Mouse (Mus musculus) right cerebral cortex, postnatal 25 days (tissue): ENCODE measurements around the gene Il1rap.

ENCODE experiments used
- DNase-seq: peaks from one replicate; pipeline ENCODE4 v3.0.0; 2022

Gene Il1rap

GRCm38 (mm10) chr16:26612499-26613220 is 31.2 kb downstream of the Il1rap start:
- DNase-seq, result no peak

DNA sequence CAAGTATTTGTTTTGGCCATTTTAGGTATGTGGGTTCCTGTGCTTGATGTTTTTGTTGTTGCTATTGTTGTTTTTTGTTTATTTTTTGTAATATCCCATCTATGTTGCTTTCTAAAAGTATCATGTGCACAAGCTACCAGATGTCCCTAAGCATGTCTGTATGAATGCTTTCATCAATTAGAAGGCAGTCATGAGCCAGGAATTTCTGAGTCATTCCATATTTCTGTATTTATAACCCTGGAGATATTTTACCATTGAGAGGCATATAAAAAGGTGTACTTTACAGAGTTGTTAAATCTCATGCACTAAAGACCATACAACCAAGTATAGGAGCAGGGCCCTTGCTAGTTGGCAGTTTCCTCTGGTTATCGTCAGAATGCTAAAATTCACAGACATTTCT is 41.6 kb downstream of the Il1rap start:
- no peak for DNase-seq

GRCm38 (mm10) chr16:26626065-26626464 is 44.6 kb downstream of the Il1rap start:
- DNase-seq, result no peak

DNA sequence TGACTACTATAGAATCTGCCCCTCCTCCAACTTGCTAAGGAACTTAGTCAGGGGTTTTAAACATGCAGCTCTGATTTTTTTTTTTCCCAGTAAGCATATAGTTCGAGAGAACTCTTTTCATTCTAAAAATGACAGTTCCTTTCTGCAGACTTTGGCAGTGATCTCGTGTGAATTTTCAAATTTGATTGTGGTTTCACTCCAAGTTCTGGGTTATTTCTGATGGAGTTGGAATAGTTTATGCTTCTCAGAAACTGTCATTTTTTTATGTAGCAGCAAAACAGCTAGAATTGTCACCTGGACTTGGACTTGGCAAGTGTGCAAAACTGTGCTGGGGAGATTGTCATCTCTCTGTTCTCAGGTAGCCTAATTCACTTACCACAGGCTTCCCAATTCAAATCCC is 53.3 kb downstream of the Il1rap start:
- no peak for DNase-seq

DNA sequence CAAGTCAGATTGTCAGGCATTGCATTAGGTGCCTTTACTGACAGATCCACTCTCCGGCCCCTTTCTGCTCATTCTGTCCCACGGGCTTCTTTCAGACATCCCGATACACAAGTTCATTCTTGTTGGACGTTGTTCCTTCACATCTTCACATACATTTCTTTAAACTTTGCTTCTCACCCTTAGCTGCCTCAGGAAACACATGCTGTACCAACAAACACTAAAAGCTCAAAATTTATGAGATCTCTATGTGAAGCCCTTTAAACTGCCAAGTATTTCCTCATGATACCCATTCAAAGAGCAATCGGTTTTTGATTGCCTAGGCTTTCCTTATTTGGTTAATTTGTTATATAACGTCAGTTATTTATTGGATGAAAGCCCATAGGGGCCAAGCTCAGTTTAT is 61.6 kb downstream of the Il1rap start:
- DNase-seq, result no peak

DNA sequence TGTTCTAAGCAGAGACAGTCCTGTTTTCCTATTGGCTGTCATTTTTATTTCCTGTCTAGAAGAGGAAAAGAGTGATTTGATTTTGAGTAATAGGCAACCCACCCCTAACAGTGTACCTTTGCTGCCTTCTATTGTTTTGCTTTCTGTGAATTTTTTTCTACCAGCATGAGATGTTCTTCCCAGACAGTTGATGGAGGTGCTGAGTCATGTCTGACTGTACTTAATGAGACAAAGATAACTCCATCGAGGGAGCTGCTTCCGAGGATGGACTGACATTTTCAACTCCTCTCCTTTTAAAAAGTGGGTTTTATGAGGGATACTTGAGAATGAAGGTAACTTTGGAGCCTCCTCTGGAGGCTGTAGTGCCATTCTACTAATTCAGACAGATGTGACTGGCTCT is 64.6 kb downstream of the Il1rap start:
- no peak for DNase-seq

GRCm38 (mm10) chr16:26647036-26647435 is 65.5 kb downstream of the Il1rap start:
- no peak for DNase-seq

- DNase-seq, result peak; percentile 7
These were observed 81.4 kb downstream of the Il1rap start for GRCm38 (mm10) chr16:26662722-26663436.

DNA sequence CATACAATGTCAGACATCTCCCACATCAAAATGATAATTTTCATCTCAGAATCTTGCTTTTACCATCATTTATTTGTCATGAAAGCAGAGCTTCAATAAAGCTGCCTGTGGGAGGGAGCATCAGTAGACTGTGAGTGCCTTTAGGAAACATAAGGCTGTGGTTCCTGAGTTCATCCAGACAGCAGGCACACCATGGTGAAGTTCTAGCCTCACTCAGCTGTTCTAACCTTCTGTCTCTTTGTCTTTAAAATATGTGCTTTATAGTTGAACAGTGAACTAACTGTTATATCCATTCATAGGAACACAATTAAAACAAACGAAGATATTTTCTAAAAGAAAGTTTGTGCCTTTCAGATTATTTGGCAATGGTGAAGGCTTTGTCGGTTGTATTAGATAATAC is 84.9 kb downstream of the Il1rap start:
- DNase-seq, result no peak

DNA sequence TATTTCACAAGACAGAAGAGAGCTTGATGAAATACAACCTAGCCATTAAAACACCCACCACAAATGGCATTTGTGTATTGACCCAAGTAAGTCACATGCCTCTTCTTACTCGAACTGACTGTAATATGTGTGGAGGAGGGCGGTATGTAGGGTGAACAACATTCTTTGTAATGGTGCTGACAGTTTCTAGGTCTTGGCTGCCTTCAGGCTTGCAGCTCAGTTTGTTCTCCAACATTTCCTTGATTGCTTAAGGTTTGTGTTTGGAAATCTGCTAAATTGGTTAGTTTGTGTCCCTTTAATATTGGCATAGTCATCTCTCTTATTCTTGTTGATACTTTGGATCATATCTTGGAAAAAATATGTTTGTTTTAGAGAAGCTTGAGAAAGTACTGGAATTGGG is 87.6 kb downstream of the Il1rap start:
- no peak for DNase-seq

DNA sequence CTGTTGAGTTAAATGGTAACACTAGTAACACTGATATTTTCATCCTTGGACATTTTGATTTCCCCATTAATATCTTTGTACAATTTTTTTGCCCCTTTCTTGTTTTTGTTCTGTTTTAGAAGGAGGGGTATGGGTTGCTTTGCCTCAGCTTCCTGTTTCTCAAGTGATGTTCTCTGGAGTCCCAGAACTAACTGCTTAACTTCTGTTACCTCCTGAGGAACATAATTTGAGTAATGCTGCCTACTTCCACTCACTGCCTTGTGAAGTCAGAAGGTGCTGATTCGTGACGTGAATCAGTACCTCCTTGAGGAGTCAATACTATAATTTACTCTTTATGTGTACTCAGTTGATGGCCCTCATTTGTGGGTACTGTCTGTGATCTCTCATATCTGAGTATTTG is 98.9 kb downstream of the Il1rap start:
- no peak for DNase-seq

GRCm38 (mm10) chr16:26689771-26690170 is 108.3 kb downstream of the Il1rap start:
- no peak for DNase-seq

DNA sequence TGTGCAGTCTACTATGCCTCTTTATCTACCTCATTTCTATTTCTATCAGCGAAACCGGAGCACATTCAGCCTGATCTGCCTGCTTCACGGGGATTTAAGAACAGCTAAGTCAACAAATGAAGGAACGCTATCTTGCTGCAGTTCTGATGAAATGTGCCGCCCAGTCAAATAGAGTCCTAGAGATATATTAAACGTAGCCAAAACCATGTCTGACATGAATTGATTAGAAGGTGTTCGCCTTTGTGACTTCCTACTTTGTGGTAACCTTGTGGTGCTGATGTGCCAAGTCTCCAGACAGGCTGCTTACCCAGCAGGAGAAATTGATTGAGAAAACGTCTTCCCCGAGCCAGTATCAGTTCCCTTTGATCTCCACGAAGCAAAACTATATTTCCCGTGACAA is 109.8 kb downstream of the Il1rap start:
- no peak for DNase-seq

- DNase-seq, result no peak
These were observed 116.6 kb downstream of the Il1rap start for GRCm38 (mm10) chr16:26698076-26698475.

DNA sequence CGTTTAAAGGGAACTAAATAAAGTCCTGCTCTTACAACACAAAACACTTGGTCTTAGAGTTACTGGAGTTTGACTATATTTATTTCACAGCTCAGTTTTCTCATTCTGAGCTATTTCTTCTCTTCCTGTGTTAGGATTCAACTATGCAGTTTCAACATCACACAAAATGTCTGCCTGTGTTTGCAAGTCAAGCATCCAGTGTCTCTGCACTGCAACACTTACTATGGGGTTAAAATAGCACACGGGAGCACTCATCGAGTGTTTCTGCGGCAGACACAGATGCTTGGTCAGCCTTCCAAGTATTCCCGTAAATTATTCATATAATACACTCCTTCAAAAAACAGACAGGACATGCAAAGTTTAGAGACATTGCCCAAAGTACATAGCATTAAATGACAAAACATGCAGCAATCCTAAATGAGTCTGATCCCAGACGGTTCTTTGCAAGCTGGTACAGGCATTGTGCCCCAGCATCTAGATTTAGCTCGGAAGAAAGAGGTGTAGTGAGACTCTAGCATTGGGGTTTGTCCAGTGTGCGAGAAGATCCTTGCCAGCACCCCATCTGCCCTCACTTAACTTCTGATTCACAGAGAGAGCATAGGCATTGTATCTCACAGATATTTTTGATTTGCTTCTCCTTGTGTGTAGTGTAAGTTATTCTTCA is 119.1 kb downstream of the Il1rap start:
- DNase-seq, result no peak

DNA sequence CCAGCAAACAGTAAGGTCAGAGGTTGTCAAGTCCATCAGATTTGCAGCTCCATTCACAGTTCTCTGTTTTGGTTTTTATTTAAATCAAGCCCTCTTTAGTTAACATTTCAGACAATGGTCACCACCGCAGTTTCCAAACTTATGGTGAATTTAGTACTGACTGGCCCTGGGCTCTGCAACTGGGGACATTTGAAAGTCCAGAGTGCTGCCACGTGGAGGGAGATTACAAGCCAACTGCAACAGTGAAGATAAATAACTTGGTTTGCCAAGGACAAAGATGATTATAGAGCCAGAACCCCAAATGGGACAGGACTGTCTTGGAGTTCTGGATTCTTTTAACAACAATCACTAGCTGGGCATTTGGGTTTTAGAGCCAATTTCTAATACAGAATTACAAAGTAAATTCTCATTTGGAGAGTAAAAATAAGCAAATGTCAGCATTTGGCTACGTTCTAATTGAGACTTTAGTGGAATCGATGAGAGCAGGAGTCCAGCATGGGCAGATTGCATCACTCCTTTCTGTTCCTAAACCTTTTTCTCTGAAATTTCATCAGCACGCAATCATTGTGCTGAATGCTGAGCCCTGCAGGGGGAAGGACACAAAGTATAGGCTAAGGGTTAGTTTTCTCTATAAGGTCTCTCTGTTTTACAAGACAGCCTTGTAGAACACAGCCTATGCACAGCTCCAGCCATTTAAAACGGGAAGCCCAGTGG is 124.3 kb downstream of the Il1rap start:
- DNase-seq, result no peak

- no peak for DNase-seq
These were observed 125.0 kb downstream of the Il1rap start for GRCm38 (mm10) chr16:26706503-26706902.

DNA sequence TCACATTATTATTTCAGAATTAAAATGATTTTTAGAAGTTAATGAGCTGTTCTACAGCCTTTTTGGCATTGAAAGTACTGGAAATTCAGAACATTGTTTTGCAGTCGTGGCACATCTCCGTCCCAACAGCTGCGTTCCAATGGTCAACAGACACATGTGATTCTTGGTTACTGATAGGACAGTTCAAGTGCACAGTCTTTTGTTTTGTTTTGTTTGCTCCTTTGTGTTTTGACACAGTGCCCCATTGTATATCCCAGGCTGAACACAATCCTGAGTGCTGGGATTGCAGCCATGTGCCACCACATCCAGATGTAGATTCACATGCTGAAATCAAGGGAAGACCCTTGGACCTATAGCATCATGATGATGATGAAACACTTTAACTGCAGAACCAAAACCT is 129.4 kb downstream of the Il1rap start:
- DNase-seq, result no peak

DNA sequence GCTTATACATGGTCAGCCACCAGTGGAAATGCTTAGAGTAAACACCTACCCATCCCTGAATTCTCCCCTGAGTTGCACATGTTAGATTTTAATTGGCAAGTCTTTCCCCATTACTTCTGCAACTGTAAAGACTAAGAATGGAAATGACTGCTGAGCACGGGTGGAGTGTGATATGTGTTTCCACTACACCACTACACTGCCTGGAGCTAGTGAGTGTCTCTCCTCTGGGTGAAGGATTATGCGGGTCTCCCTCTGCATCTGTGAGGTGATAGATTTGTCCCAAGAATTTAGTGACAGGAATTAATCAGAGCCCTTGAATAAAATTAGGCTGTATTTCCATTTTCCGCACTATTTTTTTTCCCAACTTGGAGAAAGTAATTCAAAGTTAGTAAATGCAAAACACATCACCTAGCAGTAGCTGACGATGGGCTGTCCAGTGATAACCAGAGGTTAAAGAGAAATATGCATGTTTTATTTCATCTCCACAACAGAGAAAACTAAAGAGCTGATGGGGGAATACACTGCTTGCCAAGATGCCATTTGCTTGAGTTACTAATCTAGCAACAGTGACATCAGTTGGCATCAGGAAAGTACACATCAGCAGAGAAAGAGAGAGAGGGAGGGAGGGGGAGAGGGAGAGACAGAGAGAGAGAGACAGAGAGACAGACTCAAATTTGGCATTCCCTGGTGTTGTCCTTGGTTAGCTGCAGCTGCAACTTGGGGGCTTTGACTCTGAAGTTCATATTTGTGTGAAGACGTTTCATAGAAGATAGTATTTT is 132.2 kb downstream of the Il1rap start:
- DNase-seq, result no peak

- no peak for DNase-seq
These were observed 141.0 kb downstream of the Il1rap start for GRCm38 (mm10) chr16:26722464-26722863.

GRCm38 (mm10) chr16:26723952-26724747 is 142.6 kb downstream of the Il1rap start:
- DNase-seq, result no peak

DNA sequence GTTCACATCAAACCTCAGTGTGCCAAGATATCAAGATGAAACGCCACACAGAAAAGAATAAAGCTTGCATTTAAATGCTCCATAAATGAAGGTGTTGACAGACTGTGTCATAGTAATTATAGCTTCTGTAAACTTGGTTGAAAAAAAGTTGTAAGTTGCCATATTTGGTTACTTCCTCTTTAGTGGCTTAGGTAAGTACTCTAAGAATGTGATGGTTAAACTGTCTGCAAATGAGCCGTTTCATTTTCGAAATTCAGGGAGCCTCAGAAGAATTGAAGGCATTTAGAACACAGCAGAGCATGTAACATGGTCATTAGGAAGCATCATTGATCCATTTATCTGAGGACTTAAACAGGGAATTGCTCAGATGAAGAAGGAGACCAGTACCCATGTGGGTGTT is 146.6 kb downstream of the Il1rap start:
- DNase-seq, result no peak
